Mouse (Mus musculus): Measurements from ENCODE around the gene Kank4.
A peak's percentile ranks its signal among the peaks of the same experiment; 100 is the strongest.
"Not testable (repeated sequence)": the region's sequence is repeated elsewhere in the genome, so short reads cannot be mapped to it uniquely, and the experiment has no call there.

The Kank4 gene

DNA sequence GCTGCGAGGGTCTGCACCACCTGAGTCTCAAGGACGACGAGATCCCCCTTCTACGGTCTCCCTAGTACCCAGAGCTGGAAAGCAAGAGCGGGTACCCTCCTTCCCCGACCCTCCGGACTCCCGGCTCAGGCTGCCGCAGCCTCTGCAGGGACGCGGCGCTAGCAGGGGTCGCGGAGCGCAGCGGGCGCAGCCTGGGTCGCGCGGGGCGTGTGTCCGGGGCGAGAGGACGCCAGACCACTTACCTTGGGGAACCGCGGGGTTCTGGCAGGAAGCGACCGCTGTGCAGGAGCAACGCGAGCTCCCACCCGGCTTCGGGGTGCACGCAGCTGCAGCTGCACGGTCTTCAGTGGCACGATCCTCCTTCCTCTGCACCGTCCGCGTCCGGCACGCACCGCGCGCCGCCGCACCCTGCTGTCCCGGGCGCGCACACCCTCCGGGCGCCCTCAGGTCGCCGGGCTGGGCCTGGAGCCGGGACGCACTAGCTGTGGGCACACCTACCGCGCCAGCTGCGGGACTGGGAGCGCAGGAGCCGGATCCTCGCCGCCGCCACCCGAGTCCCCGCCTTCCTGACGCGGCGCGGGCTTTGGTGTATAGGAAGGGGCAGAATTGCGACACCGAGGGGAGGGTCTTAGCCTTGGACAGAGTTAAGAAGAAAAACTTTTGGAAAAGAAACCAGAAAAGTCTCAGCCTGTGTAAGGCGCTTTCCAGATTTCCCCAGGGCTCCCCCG lies at the start of gene Kank4:
TSS of gene Kank4 (minus strand) at position 354 of the 728 bp plus-strand sequence.
- DNase-seq = peak; percentile 32

GRCm38 (mm10) chr4:98865386-98866237 lies 48.3 kb upstream of the Kank4 start:
- DNase-seq = no peak

- DNase-seq = no peak
Observed at GRCm38 (mm10) chr4:98864546-98864945, 47.2 kb upstream of the Kank4 start.

- no peak for DNase-seq
Observed at GRCm38 (mm10) chr4:98864094-98864493, 46.8 kb upstream of the Kank4 start.

DNA sequence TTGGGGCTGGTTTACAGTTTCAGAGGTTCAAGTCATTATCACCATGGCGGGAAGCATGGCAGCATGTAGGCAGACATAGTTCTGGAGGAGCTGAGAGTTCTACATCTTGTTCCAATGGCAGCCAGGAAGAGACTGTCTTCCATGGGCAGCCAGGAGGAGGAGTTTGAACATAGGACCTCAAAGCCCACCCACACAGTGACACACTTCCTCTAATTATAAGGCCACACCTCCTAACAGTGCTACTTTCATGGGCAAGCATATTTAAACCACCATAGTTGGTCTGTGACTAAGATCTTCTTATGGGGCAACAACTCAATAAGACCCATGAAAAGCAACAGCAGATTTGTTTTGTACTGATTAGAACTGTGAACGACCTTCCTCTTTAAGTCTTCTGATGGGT lies 46.1 kb upstream of the Kank4 start:
- no peak for DNase-seq

GRCm38 (mm10) chr4:98858151-98858855 lies 41.0 kb upstream of the Kank4 start:
- DNase-seq = no peak

- DNase-seq = no peak
Observed at GRCm38 (mm10) chr4:98857037-98857648, 39.8 kb upstream of the Kank4 start.

GRCm38 (mm10) chr4:98853926-98854325 lies 36.6 kb upstream of the Kank4 start:
- no peak for DNase-seq

DNA sequence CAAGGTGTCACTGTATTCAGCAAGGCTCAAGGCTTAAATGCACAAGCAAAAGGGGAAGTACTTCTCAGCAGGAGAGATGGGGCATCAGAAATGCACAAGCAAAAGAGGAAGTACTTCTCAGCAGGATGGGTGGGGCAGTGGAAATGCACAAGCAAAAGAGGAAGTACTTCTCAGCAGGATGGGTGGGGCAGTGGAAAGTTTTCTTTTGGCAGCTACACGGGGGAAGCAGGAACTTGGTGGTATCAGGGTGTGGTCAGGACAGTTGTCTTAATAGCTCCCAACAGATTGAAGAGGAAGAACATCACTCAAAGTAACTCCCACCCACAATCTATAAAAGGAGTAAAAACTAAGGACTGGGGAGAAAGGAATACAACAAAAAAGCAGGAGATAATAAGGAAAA lies 33.1 kb upstream of the Kank4 start:
- DNase-seq = not testable (repeated sequence)

DNA sequence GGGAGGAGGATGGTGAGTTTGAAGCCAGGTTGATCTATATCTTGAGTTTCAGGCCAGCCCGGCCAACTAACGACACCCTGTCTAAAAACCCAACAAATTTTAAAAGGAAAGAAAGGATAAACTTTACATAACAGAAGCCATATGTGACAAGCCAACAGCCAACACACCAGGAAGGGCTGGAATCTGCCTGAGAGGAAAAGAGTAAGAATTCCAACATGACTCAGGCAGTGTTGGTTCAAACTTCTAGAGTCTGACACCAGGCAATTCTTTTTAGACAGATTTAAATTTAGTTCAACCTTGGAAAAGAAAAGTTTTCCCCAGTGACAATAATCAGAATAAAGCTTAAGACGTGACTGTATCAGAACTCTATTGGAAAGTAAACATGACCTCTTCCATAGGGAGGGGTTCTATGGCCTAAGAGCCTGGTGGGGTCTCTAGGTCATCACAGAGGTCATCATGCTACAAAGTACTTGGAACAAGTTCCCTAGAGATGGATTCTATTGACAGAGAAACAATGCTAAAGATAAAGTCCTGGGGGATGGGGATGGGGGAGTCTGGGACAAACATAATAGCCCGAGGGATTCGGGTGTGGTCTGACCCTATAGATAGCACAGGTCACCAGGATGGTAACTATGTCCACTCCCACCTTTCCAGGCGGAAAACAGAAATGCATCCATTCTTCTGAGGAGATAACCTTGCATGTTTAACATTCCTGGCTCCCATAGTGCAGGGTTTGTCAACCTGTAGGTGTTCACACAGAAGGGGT lies 30.0 kb upstream of the Kank4 start:
- no peak for DNase-seq

DNA sequence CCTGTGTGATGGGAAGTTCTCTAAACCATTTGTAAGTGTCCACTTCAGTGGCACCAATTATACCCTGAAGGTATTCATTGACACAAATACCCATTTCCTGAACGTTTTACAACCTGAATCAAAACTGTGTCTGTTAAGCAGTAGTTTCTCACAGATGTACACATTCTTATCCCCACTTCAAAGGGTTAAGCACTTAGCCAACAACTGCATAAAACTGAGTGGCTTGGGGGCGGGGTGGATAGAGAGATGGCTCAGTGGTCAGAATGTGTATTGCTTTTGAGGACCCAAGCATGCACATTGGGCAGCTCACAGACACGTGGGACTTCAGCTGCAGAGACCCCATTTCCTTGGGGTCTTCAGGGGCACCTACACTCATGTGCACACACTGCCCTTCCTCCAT lies 29.1 kb upstream of the Kank4 start:
- DNase-seq = no peak

DNA sequence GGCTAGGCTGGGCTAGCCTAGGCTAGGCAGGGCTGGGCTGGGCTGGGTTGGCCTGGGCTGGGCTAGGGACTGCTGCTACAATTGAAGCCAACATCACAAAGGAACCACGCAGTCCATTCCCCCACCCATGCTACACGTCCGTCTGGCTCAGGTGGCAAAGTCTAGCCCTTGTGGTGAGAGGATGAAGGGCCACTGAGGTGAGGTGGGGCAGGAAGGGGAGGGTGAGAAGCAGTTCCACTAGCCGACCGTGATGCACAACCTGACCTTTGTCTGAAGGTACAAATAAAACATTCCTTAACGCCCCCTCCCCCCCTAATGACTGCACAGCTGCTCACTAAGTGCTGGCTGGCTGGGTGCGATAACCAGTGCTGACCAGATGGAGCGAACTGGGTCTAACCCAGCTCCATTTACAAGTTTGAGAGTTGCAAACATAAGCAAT lies 28.4 kb upstream of the Kank4 start:
- no peak for DNase-seq

GRCm38 (mm10) chr4:98845201-98845600 lies 27.9 kb upstream of the Kank4 start:
- no peak for DNase-seq

GRCm38 (mm10) chr4:98843906-98844597 lies 26.7 kb upstream of the Kank4 start:
- DNase-seq = no peak

DNA sequence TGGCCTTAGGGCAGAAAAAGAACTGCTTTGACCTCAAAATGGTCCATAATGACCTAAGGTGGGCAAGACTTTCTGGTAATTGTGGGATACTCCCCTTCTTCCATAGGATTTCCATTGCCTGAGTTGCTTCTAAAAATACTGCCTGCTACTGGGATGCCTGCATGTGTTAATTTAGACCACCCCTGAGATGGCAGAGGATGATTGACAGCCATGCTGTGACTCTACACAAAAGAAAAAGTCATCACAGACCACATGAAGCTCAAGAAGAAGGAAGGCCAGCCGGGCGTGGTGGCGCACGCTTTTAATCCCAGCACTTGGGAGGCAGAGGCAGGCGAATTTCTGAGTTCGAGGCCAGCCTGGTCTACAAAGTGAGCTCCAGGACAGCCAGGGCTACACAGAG lies 23.9 kb upstream of the Kank4 start:
- DNase-seq = not testable (repeated sequence)

GRCm38 (mm10) chr4:98840526-98840925 lies 23.2 kb upstream of the Kank4 start:
- DNase-seq = no peak

- DNase-seq = no peak
Observed at GRCm38 (mm10) chr4:98838913-98839312, 21.6 kb upstream of the Kank4 start.

DNA sequence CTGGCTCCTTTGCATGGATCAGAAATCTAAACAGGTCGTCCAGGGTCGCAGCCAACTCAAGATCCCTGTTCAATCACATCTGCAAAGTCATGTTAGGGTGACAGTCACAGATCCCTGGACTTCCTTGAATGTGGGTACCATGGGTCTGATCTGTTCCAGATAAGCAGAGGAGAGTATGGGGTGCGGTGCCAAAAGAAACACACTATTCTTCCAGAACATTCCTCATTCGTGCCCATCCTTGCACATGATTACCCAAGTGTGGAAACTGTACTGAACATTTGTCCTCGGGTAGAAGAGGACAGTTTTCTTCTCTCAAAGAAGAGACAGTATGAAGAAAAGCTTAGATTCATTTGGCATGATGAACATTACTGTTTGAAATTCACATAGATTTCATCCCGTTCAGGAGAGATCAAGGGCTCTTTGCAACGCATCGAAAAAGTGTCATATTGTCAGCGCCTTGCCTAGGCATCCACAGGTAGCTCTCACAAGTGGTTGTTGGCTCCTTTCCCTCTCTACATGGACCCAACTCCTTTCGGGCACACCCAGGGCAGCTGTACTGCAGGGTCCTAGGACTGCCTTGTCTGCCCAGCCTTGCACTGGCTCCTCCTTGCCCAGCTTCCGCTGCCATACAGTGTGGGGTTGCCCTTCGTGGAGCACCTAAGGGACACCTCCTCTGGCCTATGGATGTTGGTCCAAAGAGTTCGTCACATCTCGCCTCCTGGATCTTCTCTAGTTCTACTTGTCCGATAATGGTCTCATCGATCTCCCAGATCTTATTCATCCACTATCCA lies 20.6 kb upstream of the Kank4 start:
- DNase-seq = no peak

DNA sequence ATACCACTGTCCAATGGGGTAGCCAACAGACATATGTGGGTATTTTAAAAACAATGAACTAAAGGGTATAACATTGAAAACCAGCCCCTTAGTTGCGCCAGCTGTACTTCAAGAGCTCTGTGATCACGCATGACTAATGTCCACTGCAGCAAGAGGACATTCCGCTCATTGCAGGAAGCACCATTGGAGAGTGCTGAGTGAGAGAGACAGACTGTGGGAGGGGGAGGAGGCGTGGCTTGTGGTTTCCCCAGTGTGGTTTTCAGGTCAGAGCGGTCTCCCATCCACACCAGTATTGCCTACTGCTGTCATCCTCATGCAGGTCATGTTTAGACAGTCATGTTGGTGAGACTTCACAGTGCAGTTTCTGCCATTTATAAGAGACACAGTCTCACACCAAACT lies 19.2 kb upstream of the Kank4 start:
- DNase-seq = no peak

DNA sequence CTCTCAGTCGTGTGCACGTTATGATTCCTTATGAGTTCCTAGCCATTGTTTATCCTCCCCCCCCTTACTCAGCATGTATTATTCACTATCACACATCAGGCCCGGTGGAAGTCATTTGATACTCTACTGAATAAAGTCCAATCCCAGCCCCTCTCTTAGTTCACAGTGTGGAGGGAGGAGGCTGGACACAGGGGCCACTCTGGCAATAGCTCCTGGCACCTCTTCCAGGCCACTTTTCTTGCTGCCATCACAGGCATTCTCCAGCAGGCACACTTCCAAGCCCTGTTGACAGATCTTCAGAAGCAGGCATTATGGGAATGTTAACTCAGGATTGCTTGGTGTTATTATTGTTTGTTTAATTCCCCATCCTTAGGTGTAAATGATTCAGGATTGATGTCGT lies 17.4 kb upstream of the Kank4 start:
- DNase-seq = no peak

DNA sequence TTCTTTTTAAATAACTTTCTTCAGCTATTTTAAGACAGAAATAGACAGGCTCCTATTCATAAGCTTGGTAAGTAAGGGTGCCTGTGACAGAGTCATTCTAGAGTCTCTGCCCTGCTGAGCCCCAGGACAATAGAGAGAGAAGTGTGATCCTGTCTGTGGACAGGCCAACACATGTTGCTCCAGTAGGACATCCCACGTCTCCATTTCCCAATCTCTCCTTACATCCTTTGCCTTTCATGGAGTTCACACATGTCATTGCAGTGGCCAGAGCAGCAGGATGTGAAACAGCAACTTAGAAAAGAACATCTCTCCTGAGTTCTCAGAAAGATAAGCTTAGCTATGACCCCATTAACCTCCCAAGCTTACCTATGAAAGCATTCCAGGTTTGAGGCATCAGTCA lies 14.4 kb upstream of the Kank4 start:
- no peak for DNase-seq

Measured in liver (tissue).